Mouse (Mus musculus) bone marrow, adult 2 months (tissue): Measurements from ENCODE around the gene Aldh1l1. TPM values are rescaled to one million over a fixed set of nuclear protein-coding genes. Genes with fewer than 3 reads are reported as not detected.

Experiments
- H3K27ac ChIP-seq: fragments of 200-500 bp; 2 replicates; pipeline ENCODE4 v1.5.1; 2012; ENCODE audit warnings: low read depth, mild to moderate bottlenecking, control low read depth, inconsistent platforms, low read length; ENCODE audit not compliant: control insufficient read depth, poor library complexity, insufficient read depth
- H3K4me1 ChIP-seq: fragments of 200-500 bp; 2 replicates; pipeline ENCODE4 v1.6.1; 2011; ENCODE audit warnings: low read length; ENCODE audit not compliant: control insufficient read depth, insufficient read depth
- H3K4me3 ChIP-seq: fragments of 200-500 bp; replicated peaks from 2 replicates; pipeline ENCODE3; 2011; ENCODE audit warnings: mild to moderate bottlenecking, low read depth, low read length, control low read depth; ENCODE audit not compliant: control insufficient read depth
- CTCF ChIP-seq: fragments of 200-500 bp; IDR thresholded peaks from 2 replicates; pipeline ENCODE4 v1.5.1; 2011; ENCODE audit warnings: low read length, control low read depth; ENCODE audit not compliant: control insufficient read depth, insufficient read depth
- POLR2A ChIP-seq: fragments of 200-500 bp; IDR thresholded peaks from 2 replicates; pipeline ENCODE4 v1.6.1; 2011; ENCODE audit warnings: low read depth, mild to moderate bottlenecking, control low read depth, low read length, borderline replicate concordance; ENCODE audit not compliant: control insufficient read depth
- WGBS: fragments of 180-500 bp; shearing (Covaris S2); methylation state at CpG from one replicate; pipeline ENCODE4 v1.1.7; 2018; 5-methylcytosine and 5-hydroxymethylcytosine counted together
- polyA plus RNA-seq: library from polyadenylated mRNA; stranded (reverse); fragments of >200 nt; gene quantifications from 2 replicates; pipeline ENCODE4 v1.2.4, GENCODE M21; 2011; ENCODE audit warnings: low replicate concordance; ENCODE audit not compliant: missing spikeins, insufficient read depth, insufficient read length

Aldh1l1 gene
- polyA plus RNA-seq, 1 experiment: 4.5 TPM

DNA sequence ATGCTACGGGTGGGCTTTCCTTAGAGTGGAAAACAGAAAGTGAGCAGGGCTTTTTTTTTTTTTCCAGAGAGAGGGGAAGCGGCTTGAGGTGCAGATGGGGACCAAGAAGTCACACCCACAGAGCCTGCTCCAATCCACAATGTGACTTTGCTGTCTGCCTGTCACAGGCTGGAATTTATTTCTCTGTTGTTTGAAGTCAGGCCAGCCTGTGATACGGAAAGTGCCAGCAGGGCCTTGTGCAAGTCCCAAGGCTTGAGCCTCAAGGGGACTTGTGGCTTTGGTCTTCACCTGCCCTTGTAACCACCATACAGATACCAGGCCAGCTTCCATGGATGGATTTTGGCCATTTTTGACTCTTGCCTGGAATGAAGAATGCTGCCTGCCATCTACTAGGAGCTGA, 32.7 kb downstream of the Aldh1l1 start:
- Histone ChIP-seq H3K4me3 (no peak overlapping the region), H3K4me1 (no peaks in the 10 kb centered on the region), H3K27ac (no peak overlapping the region)
- WGBS: 34% methylated on average over 3 of the region's 3 CpGs
- TF ChIP-seq POLR2A: no peak
- TF ChIP-seq CTCF: no peak

DNA sequence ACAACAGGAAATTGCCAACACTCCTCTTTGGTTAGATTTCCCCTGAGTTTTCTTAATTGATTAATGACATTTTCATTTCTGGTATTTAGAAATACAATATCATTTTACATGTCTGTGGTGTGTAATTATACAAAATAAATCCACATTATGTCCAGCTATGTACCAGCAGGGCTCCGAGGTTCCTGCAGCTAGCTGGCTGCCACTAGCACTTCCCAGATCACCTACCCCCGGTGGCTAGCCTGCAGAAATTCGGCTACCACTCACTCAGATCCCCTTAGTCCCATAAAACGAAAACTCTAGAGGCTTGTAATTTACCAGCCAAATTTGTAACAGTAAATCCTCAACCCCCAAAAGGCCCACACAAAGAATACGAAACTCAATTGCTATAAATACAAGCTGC, 33.1 kb downstream of the Aldh1l1 start:
- H3K4me3 ChIP-seq: no peak overlapping the region
- WGBS: 47% methylated on average over 5 of the region's 5 CpGs
- H3K4me1 ChIP-seq: no peaks in the 10 kb centered on the region
- TF ChIP-seq CTCF: no peak
- TF ChIP-seq POLR2A: no peak
- H3K27ac ChIP-seq: no peak overlapping the region

DNA sequence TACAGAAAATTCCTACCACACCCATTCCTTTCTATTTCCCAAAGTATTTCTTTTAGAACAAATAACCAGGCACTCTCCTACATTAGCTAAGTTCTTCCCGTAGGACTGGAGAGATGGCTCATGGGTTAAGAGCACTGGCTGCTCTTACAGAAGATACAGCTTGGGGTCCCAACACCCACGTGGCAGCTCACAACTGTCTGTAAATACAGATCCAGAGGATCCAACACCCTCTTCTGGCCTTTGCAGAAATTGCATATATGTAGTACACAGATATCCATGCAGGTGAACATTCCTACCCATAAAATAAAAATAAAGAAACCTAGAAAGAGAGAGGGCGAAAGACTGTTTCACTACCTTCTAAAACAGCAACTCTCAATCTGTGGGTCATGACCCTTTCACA, 40.2 kb downstream of the Aldh1l1 start:
- no peak overlapping the region for H3K4me3 ChIP-seq
- H3K4me1 ChIP-seq: no peaks in the 10 kb centered on the region; the same call in 1 of the 2 replicates
- 62% methylated on average over 3 of the region's 3 CpGs for WGBS
- no peak for TF ChIP-seq POLR2A
- no peak for TF ChIP-seq CTCF
- H3K27ac ChIP-seq: no peak overlapping the region

- no peak overlapping the region for H3K27ac ChIP-seq
- H3K4me3 ChIP-seq: no peak overlapping the region
- TF ChIP-seq CTCF: no peak
- TF ChIP-seq POLR2A: no peak
- H3K4me1 ChIP-seq: no peaks in the 10 kb centered on the region; the same call in 1 of the 2 replicates
- 76% methylated on average over 2 of the region's 2 CpGs for WGBS
Observed at GRCm38 (mm10) chr6:90529461-90530046, 43.3 kb downstream of the Aldh1l1 start.

- TF ChIP-seq POLR2A: no peak
- no peak for TF ChIP-seq CTCF
- WGBS: 85% methylated on average over 6 of the region's 7 CpGs
- Histone ChIP-seq H3K27ac (no peak overlapping the region), H3K4me3 (no peak overlapping the region), H3K4me1 (no peaks in the 10 kb centered on the region; the same call in 1 of the 2 replicates)
Observed at GRCm38 (mm10) chr6:90532575-90533190, 46.5 kb downstream of the Aldh1l1 start.

DNA sequence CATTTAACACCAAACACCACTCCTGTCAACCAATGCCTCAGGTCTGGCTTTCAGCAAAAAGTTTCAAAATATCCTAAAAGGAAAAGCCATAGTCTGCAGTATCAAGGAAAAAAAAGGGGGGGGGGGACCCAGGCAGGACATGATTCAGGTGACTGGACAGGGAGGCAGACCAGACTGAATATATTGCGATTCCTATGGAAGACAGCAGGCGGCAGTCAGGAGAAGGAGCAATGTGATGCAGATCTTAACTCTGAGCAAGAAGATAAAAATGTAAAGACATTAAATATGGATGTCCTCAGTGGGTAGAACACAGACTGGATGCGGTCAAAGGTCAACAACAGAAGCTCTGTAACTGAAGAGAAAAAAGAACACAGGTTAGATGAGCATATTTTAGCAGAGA, 47.3 kb downstream of the Aldh1l1 start:
- no peak for TF ChIP-seq POLR2A
- no peak for TF ChIP-seq CTCF
- no peak overlapping the region for H3K4me3 ChIP-seq
- WGBS: 76% methylated on average over 3 of the region's 3 CpGs

GRCm38 (mm10) chr6:90534701-90535475, 48.7 kb downstream of the Aldh1l1 start:
- 84% methylated on average over 8 of the region's 8 CpGs for WGBS
- Histone ChIP-seq H3K4me1 (no peaks in the 10 kb centered on the region; the same call in 1 of the 2 replicates), H3K27ac (no peak overlapping the region), H3K4me3 (no peak overlapping the region)
- no peak for TF ChIP-seq POLR2A
- no peak for TF ChIP-seq CTCF

More for the DNA sequence above, 47.3 kb downstream of the Aldh1l1 start:
- Histone ChIP-seq H3K4me1 (no peaks in the 10 kb centered on the region; the same call in 1 of the 2 replicates), H3K27ac (no peak overlapping the region)

DNA sequence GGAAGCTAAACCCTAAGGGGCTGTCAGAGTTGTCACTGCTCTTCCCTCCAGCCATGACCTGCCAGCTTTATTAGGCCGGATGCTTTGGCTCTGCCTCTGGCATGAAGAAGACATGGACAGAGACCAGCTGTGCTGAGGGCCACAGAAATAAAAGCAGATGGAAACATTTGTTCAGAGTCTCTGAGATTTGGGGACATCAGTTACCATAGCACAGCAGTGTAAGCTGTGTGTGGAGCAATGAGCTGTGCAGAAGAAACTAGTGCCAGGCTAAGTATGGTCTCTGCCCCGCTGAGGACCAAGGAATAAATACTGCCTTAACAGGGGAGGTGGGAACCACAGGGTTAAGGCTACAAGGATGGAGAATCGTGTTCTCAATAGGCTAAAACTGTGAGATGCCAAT, 50.6 kb downstream of the Aldh1l1 start:
- Histone ChIP-seq H3K4me1 (no peaks in the 10 kb centered on the region), H3K4me3 (no peak overlapping the region), H3K27ac (no peak overlapping the region)
- TF ChIP-seq POLR2A (no peak), CTCF (no peak)
- WGBS: 72% methylated on average over 3 of the region's 3 CpGs

GRCm38 (mm10) chr6:90537941-90538340, 51.7 kb downstream of the Aldh1l1 start:
- 7% methylated on average over 7 of the region's 7 CpGs for WGBS
- peak; percentile 76 for TF ChIP-seq CTCF
- TF ChIP-seq POLR2A: no peak
- H3K4me3 ChIP-seq: no peak overlapping the region
- no peaks in the 10 kb centered on the region for H3K4me1 ChIP-seq
- no peak overlapping the region for H3K27ac ChIP-seq
